Mouse (Mus musculus) liver, embryonic 14.5 days (tissue): Measurements from ENCODE around the gene Polr2i. TPM values are rescaled to one million over a fixed set of nuclear protein-coding genes. Genes with fewer than 3 reads are reported as not detected.

ENCODE experiments used
- ATAC-seq: fragments of 200-750 bp; cut with Nextera tagmentation; 2 replicates; pipeline ENCODE4 v1.8.0; 2017; ENCODE audit warnings: moderate number of reproducible peaks, mild to moderate bottlenecking, moderate library complexity; ENCODE audit not compliant: insufficient read depth
- DNase-seq, 3 experiments: peaks; one replicate each; pipeline ENCODE4 v3.0.0-alpha.2; 2012 to 2013; ENCODE audit warnings: low read depth in 3 of 3, low spot score in 3 of 3
- H3K27ac ChIP-seq: fragments of 300-500 bp; sonication (generic); 2 replicates; pipeline ENCODE4 v1.5.1; 2014; ENCODE audit warnings: moderate library complexity, mild to moderate bottlenecking, control low read depth, inconsistent platforms
- H3K27me3 ChIP-seq: fragments of 300-500 bp; sonication (generic); 2 replicates; pipeline ENCODE4 v1.6.1; 2014; ENCODE audit warnings: mild to moderate bottlenecking, low read length, moderate library complexity; ENCODE audit not compliant: control insufficient read depth, insufficient read depth
- H3K36me3 ChIP-seq: fragments of 300-500 bp; sonication (generic); replicated peaks from 2 replicates; pipeline ENCODE4 v1.6.1; 2014; ENCODE audit warnings: low read depth; ENCODE audit not compliant: control insufficient read depth, insufficient read depth
- H3K4me1 ChIP-seq, 2 experiments: fragments of 200-500 bp in 1 of 2; fragments of 300-500 bp in 1 of 2; sonication (generic) in 1 of 2; replicated peaks; 2 replicates each; pipeline ENCODE4 v1.6.1; 2012 to 2014; ENCODE audit warnings: antibody characterized with exemption in 1 of 2, inconsistent platforms in 1 of 2, low read length in 1 of 2; ENCODE audit not compliant: control insufficient read depth in 2 of 2, insufficient read depth in 2 of 2
- H3K4me2 ChIP-seq: fragments of 300-500 bp; sonication (generic); 2 replicates; pipeline ENCODE4 v1.6.1; 2014; ENCODE audit warnings: low read depth, mild to moderate bottlenecking, control low read depth, moderate library complexity
- H3K4me3 ChIP-seq, 2 experiments: fragments of 200-500 bp in 1 of 2; fragments of 300-500 bp in 1 of 2; sonication (generic) in 1 of 2; 2 replicates each; pipeline ENCODE4 v1.5.1; 2012 to 2014; ENCODE audit warnings: low read depth in 2 of 2, low read length in 2 of 2, mild to moderate bottlenecking in 2 of 2, control low read depth in 1 of 2, inconsistent platforms in 1 of 2, moderate library complexity in 1 of 2; ENCODE audit not compliant: insufficient read depth in 1 of 2
- H3K9ac ChIP-seq: fragments of 300-500 bp; sonication (generic); replicated peaks from 2 replicates; pipeline ENCODE4 v1.6.1; 2014; ENCODE audit warnings: mild to moderate bottlenecking, control low read depth, moderate library complexity
- H3K9me3 ChIP-seq: fragments of 300-500 bp; sonication (generic); 2 replicates; pipeline ENCODE4 v1.6.1; 2016; ENCODE audit warnings: low read length, mixed read lengths; ENCODE audit not compliant: control insufficient read depth
- CTCF ChIP-seq: IDR thresholded peaks from 2 replicates; pipeline ENCODE4 v1.5.1; 2016; ENCODE audit warnings: antibody characterized with exemption, low read depth, control low read depth
- EP300 ChIP-seq: IDR thresholded peaks from 2 replicates; pipeline ENCODE4 v1.6.1; 2016; ENCODE audit warnings: antibody characterized with exemption, low read depth
- WGBS: fragments of 180-500 bp; shearing (Covaris S2); extraction: QIAGEN DNeasy Blood & Tissue Kit; methylation state at CpG from one replicate; pipeline ENCODE4 v1.1.7; 2014; ENCODE audit not compliant: insufficient replicate concordance; 5-methylcytosine and 5-hydroxymethylcytosine counted together
- polyA plus RNA-seq, 2 experiments: library from polyadenylated mRNA; depleted of rRNA in 1 of 2; stranded (reverse) in 1 of 2; unstranded in 1 of 2; fragments of >200 nt; fragmentation: Nextera tagmentation in 1 of 2; extraction: Ambion mirVana in 1 of 2; gene quantifications; 2 replicates each; pipeline versions ENCODE4 v1.2.1 to v1.2.3; 2012 to 2014

Polr2i gene
- polyA plus RNA-seq, 2 experiments = 61.1 to 71.8 TPM

- DNase-seq (no peak), ATAC-seq (no peak)
- H3K9ac ChIP-seq = no peak overlapping the region
- 63% methylated on average over 7 of the region's 7 CpGs for WGBS
- H3K9me3 ChIP-seq = no peaks in the 10 kb centered on the region
- H3K27ac ChIP-seq = no peak overlapping the region
- peaks cover 2 to 10% of the 10 kb centered on the region in 2 experiments; a peak in 3 of 4 replicates for H3K4me1 ChIP-seq
- H3K27me3 ChIP-seq = no peaks in the 10 kb centered on the region
- H3K4me3 ChIP-seq = no peak overlapping the region
- H3K36me3 ChIP-seq = no peaks in the 10 kb centered on the region
- no peak for TF ChIP-seq CTCF
- no peak for TF ChIP-seq EP300
- H3K4me2 ChIP-seq = no peak overlapping the region
Observed at GRCm38 (mm10) chr7:30282740-30283139, 51.0 kb downstream of the Polr2i start.

Other genes starting within 250 kb of the Polr2i start
- gene Zfp568, start 248.0 kb upstream of the Polr2i start, polyA plus RNA-seq (2012; rRNA removed) = 4.5 and 6.1 TPM in 2 replicates
- 7.0 and 8.2 TPM in 2 replicates for gene Zfp568, start 248.0 kb upstream of the Polr2i start, polyA plus RNA-seq (2014; fragmentation: Nextera tagmentation; extraction: Ambion mirVana)
- 0.24 and 0.38 TPM in 2 replicates for gene Zfp14, start 180.6 kb upstream of the Polr2i start, polyA plus RNA-seq (2012; rRNA removed)
- gene Zfp14, start 180.6 kb upstream of the Polr2i start, polyA plus RNA-seq (2014; fragmentation: Nextera tagmentation; extraction: Ambion mirVana) = 0.21 and 0.27 TPM in 2 replicates
- 0.22 and 0.50 TPM in 2 replicates for gene Zfp82, start 159.0 kb upstream of the Polr2i start, polyA plus RNA-seq (2012; rRNA removed)
- gene Zfp82, start 159.0 kb upstream of the Polr2i start, polyA plus RNA-seq (2014; fragmentation: Nextera tagmentation; extraction: Ambion mirVana) = 1.2 and 1.8 TPM in 2 replicates
- 0.13 TPM in 1 of 2 replicates, not detected in the other for gene Gm26920, start 141.5 kb upstream of the Polr2i start, polyA plus RNA-seq (2012; rRNA removed)
- 0.23 TPM in 1 of 2 replicates, not detected in the other for gene Gm26920, start 141.5 kb upstream of the Polr2i start, polyA plus RNA-seq (2014; fragmentation: Nextera tagmentation; extraction: Ambion mirVana)
- 0.54 and 1.8 TPM in 2 replicates for gene Zfp566, start 141.4 kb upstream of the Polr2i start, polyA plus RNA-seq (2012; rRNA removed)
- 1.3 and 1.5 TPM in 2 replicates for gene Zfp566, start 141.4 kb upstream of the Polr2i start, polyA plus RNA-seq (2014; fragmentation: Nextera tagmentation; extraction: Ambion mirVana)
- gene Zfp260, start 137.2 kb upstream of the Polr2i start, polyA plus RNA-seq (2012; rRNA removed) = 3.7 and 4.8 TPM in 2 replicates
- gene Zfp260, start 137.2 kb upstream of the Polr2i start, polyA plus RNA-seq (2014; fragmentation: Nextera tagmentation; extraction: Ambion mirVana) = 11.9 and 12.6 TPM in 2 replicates
- gene Zfp382, start 110.0 kb upstream of the Polr2i start, polyA plus RNA-seq (2012; rRNA removed) = 0.26 and 0.66 TPM in 2 replicates
- gene Zfp382, start 110.0 kb upstream of the Polr2i start, polyA plus RNA-seq (2014; fragmentation: Nextera tagmentation; extraction: Ambion mirVana) = 0.32 and 1.5 TPM in 2 replicates
- 13.5 and 20.8 TPM in 2 replicates for gene Zfp146, start 62.2 kb upstream of the Polr2i start, polyA plus RNA-seq (2012; rRNA removed)
- gene Zfp146, start 62.2 kb upstream of the Polr2i start, polyA plus RNA-seq (2014; fragmentation: Nextera tagmentation; extraction: Ambion mirVana) = 4.2 and 4.4 TPM in 2 replicates
- 3.5 TPM in 2 replicates for gene Cox7a1, start 47.8 kb upstream of the Polr2i start, polyA plus RNA-seq (2012; rRNA removed)
- gene Cox7a1, start 47.8 kb upstream of the Polr2i start, polyA plus RNA-seq (2014; fragmentation: Nextera tagmentation; extraction: Ambion mirVana) = 5.5 and 7.0 TPM in 2 replicates
- 122 and 167 TPM in 2 replicates for gene Capns1, start 33.1 kb upstream of the Polr2i start, polyA plus RNA-seq (2012; rRNA removed)
- gene Capns1, start 33.1 kb upstream of the Polr2i start, polyA plus RNA-seq (2014; fragmentation: Nextera tagmentation; extraction: Ambion mirVana) = 29.3 and 31.2 TPM in 2 replicates
- 13.1 and 24.4 TPM in 2 replicates for gene Tbcb, start 324 bp downstream of the Polr2i start, polyA plus RNA-seq (2012; rRNA removed)
- 44.8 and 47.1 TPM in 2 replicates for gene Tbcb, start 324 bp downstream of the Polr2i start, polyA plus RNA-seq (2014; fragmentation: Nextera tagmentation; extraction: Ambion mirVana)
- gene Ovol3, start 3.8 kb downstream of the Polr2i start, polyA plus RNA-seq (2012; rRNA removed) = not detected in 2 replicates
- not detected in 2 replicates for gene Ovol3, start 3.8 kb downstream of the Polr2i start, polyA plus RNA-seq (2014; fragmentation: Nextera tagmentation; extraction: Ambion mirVana)
- gene Thap8, start 48.1 kb downstream of the Polr2i start, polyA plus RNA-seq (2012; rRNA removed) = 0.03 TPM in 1 of 2 replicates, not detected in the other
- not detected in 2 replicates for gene Thap8, start 48.1 kb downstream of the Polr2i start, polyA plus RNA-seq (2014; fragmentation: Nextera tagmentation; extraction: Ambion mirVana)
- gene Wdr62, start 48.5 kb downstream of the Polr2i start, polyA plus RNA-seq (2012; rRNA removed) = 12.4 and 14.0 TPM in 2 replicates
- 7.5 and 8.8 TPM in 2 replicates for gene Wdr62, start 48.5 kb downstream of the Polr2i start, polyA plus RNA-seq (2014; fragmentation: Nextera tagmentation; extraction: Ambion mirVana)
- gene Clip3, start 59.8 kb downstream of the Polr2i start, polyA plus RNA-seq (2012; rRNA removed) = 1.0 and 2.1 TPM in 2 replicates
- gene Clip3, start 59.8 kb downstream of the Polr2i start, polyA plus RNA-seq (2014; fragmentation: Nextera tagmentation; extraction: Ambion mirVana) = 0.71 and 0.86 TPM in 2 replicates
- 13.8 and 18.6 TPM in 2 replicates for gene Alkbh6, start 76.8 kb downstream of the Polr2i start, polyA plus RNA-seq (2012; rRNA removed)
- 16.0 and 19.5 TPM in 2 replicates for gene Alkbh6, start 76.8 kb downstream of the Polr2i start, polyA plus RNA-seq (2014; fragmentation: Nextera tagmentation; extraction: Ambion mirVana)
- 11.1 and 12.0 TPM in 2 replicates for gene Syne4, start 82.9 kb downstream of the Polr2i start, polyA plus RNA-seq (2012; rRNA removed)
- 7.0 and 7.6 TPM in 2 replicates for gene Syne4, start 82.9 kb downstream of the Polr2i start, polyA plus RNA-seq (2014; fragmentation: Nextera tagmentation; extraction: Ambion mirVana)
- 0.11 and 0.19 TPM in 2 replicates for gene E130208F15Rik, start 89.8 kb downstream of the Polr2i start, polyA plus RNA-seq (2012; rRNA removed)
- gene E130208F15Rik, start 89.8 kb downstream of the Polr2i start, polyA plus RNA-seq (2014; fragmentation: Nextera tagmentation; extraction: Ambion mirVana) = not detected in 2 replicates
- gene Sdhaf1, start 91.9 kb downstream of the Polr2i start, polyA plus RNA-seq (2012; rRNA removed) = 3.8 and 5.1 TPM in 2 replicates
- gene Sdhaf1, start 91.9 kb downstream of the Polr2i start, polyA plus RNA-seq (2014; fragmentation: Nextera tagmentation; extraction: Ambion mirVana) = 6.7 and 7.0 TPM in 2 replicates
- gene Lrfn3, start 130.8 kb downstream of the Polr2i start, polyA plus RNA-seq (2012; rRNA removed) = 1.4 and 1.7 TPM in 2 replicates
- 0.79 and 1.2 TPM in 2 replicates for gene Lrfn3, start 130.8 kb downstream of the Polr2i start, polyA plus RNA-seq (2014; fragmentation: Nextera tagmentation; extraction: Ambion mirVana)
- gene Tyrobp, start 181.8 kb downstream of the Polr2i start, polyA plus RNA-seq (2012; rRNA removed) = 78.3 and 95.0 TPM in 2 replicates
- 105 and 113 TPM in 2 replicates for gene Tyrobp, start 181.8 kb downstream of the Polr2i start, polyA plus RNA-seq (2014; fragmentation: Nextera tagmentation; extraction: Ambion mirVana)
- gene Hcst, start 187.9 kb downstream of the Polr2i start, polyA plus RNA-seq (2012; rRNA removed) = 3.3 and 4.7 TPM in 2 replicates
- 4.5 and 4.9 TPM in 2 replicates for gene Hcst, start 187.9 kb downstream of the Polr2i start, polyA plus RNA-seq (2014; fragmentation: Nextera tagmentation; extraction: Ambion mirVana)
- 0.92 and 1.2 TPM in 2 replicates for gene Nfkbid, start 189.8 kb downstream of the Polr2i start, polyA plus RNA-seq (2012; rRNA removed)
- 0.69 and 1.1 TPM in 2 replicates for gene Nfkbid, start 189.8 kb downstream of the Polr2i start, polyA plus RNA-seq (2014; fragmentation: Nextera tagmentation; extraction: Ambion mirVana)
- gene Aplp1, start 213.6 kb downstream of the Polr2i start, polyA plus RNA-seq (2012; rRNA removed) = 2.9 and 4.0 TPM in 2 replicates
- gene Aplp1, start 213.6 kb downstream of the Polr2i start, polyA plus RNA-seq (2014; fragmentation: Nextera tagmentation; extraction: Ambion mirVana) = 3.5 and 4.5 TPM in 2 replicates
- 0.10 and 0.30 TPM in 2 replicates for gene Kirrel2, start 225.7 kb downstream of the Polr2i start, polyA plus RNA-seq (2012; rRNA removed)
- gene Kirrel2, start 225.7 kb downstream of the Polr2i start, polyA plus RNA-seq (2014; fragmentation: Nextera tagmentation; extraction: Ambion mirVana) = 0.18 TPM in 1 of 2 replicates, not detected in the other
- 0.03 TPM in 2 replicates for gene Nphs1, start 226.4 kb downstream of the Polr2i start, polyA plus RNA-seq (2012; rRNA removed)
- gene Nphs1, start 226.4 kb downstream of the Polr2i start, polyA plus RNA-seq (2014; fragmentation: Nextera tagmentation; extraction: Ambion mirVana) = 0.08 and 0.19 TPM in 2 replicates